Mouse (Mus musculus): ENCODE measurements around the gene Jade1.

Gene Jade1

DNA sequence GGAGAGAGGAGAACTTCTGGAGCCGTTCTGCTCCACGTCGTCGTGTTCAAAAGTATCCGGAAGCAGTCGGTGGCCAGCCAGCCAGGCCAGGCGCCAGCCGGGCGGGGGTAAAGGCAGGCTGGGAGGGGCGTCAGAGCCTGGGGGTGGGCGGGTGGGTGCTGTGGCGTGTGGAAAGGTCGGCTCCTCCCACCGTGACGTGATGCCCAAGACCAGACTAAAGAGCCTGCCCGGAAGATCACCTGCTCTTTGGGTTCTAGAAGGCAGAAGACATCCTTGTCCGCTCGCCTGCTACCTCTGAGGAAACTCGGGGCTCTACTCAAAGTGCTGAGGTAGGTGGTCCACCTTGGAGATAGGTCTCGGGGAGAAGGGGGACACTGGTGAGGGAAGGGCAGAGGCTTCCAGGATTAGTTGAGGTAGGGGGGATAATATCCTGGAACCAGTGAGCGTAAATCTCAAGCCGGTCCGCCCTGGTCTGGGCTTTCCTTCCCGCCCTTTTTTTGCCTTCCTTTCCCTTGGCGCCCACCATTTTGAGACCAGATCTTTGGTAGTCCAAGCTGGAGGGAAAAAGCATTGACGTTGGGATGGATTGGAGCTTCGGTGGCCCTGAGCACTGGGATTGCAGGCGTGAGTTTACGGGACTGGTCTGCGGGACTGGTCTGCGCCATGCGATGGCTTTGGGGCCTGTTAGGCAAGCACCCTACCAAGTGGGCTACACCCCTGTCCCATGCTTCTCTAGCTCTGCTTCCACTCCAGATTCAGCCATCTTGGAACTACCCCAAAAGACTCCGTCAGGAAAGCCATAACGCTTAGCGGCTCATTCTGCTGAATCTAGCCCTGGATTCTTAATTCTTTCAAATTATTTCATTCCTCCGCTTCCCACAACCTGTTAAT, at the start of gene Jade1:
Gene Jade1, plus strand, starts transcription at position 241 of the 891 bp plus-strand sequence.
- no peak for DNase-seq

- no peak for DNase-seq
These were observed 46.1 kb upstream of the Jade1 start for GRCm38 (mm10) chr3:41509441-41509840.

- no peak for DNase-seq
These were observed 45.3 kb upstream of the Jade1 start for GRCm38 (mm10) chr3:41510191-41510590.

DNA sequence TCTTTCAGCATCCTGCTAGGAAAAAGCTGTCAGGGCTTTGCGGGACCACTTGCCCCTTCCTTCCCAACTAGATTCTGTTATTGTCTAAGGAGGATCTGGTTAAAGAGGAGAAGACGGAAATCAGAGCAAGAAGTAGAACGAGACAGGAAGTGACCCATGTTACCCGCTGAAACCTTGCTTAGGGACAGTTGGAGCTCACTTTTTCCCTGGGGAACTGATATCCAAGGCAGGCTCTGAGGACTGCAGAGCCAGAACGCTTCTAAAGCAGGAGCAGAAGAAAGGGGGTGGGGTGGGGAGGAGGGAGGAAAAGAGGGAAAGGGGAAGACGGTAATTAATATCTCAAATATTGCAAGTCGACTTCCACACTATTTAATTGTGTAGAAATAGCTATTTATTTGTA, 44.8 kb upstream of the Jade1 start:
- no peak for DNase-seq

- DNase-seq: no peak
These were observed 41.5 kb upstream of the Jade1 start for GRCm38 (mm10) chr3:41514003-41514402.

- no peak for DNase-seq
These were observed 40.7 kb upstream of the Jade1 start for GRCm38 (mm10) chr3:41514683-41515305.

- no peak for DNase-seq
These were observed 38.5 kb upstream of the Jade1 start for GRCm38 (mm10) chr3:41516961-41517518.

GRCm38 (mm10) chr3:41520925-41521324, 34.6 kb upstream of the Jade1 start:
- DNase-seq: no peak

DNA sequence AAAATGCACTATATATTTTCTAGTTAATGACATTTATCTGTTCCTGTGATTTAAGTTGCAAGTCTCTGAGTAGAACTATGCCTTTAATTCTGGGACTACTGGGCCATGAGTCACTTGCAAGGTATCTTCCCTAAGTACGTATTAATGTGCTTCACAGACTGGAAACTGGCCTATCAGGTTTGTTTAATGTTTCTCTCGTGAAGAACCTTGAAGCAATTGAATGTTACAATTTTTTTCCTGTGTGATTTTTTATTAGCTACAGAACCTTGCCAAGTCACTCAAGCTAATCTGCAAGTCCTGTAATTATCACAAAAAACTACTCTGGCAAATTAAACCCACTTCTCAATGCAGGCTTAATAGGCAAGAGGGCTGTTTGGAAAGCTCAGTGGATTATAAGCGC, 33.8 kb upstream of the Jade1 start:
- no peak for DNase-seq

DNA sequence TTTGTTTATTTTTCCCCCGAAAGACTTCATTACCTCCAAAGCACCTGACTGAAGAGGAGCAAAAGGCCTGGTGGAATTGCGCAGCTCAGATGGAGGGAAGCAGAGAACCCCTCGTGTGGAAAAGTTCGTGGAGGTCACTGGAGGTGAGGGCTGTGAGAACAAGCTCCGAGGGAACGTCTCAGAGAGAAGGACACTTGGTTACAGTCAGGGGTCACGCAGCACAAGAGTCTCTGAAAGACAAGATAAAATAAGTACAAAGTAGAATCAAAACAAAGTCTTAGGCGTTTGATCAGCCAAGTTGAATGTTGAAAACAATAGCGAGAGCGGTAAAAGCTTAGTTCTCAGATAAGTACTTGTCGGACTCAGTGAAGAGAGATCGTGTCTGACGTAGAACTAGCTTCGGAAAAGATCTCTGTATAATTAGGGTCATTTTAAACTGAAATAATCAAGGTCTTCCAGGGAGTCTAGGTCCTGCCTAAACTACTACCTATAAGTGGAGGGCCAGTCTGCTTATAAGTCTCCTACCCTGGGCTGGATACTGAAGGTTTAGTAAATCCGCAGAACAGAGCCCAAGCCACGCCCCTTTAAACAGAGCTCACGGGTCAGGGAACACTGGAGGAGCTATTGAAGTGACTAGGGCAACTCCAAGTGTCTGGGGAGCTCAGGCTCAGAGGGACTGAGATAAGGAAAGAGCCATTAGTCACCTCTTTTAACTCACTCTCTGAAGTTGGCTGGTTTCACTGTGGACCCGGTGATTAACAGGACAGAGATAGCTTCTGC, 33.1 kb upstream of the Jade1 start:
- no peak for DNase-seq

DNA sequence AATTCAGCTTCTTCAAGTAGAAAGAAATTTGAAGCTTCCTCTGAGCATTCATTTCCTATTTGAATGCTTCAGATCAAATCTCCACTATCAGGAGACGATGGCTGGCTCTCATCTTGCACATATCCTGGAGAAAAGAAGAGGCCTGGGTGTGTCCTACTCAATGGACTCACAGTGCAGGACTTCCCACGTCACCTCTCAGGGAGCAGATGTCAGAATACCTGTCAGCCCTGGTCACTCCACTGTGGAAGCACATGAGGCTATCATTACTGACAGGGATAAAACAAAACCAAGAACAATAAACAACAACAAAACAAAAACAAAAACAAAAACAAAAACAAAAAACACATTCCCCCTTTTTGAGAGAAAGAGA, 32.5 kb upstream of the Jade1 start:
- no peak for DNase-seq

GRCm38 (mm10) chr3:41523460-41523859, 32.1 kb upstream of the Jade1 start:
- DNase-seq: no peak

GRCm38 (mm10) chr3:41528291-41528969, 27.1 kb upstream of the Jade1 start:
- no peak for DNase-seq

- DNase-seq: no peak
These were observed 25.4 kb upstream of the Jade1 start for GRCm38 (mm10) chr3:41530156-41530555.

GRCm38 (mm10) chr3:41531541-41531940, 24.0 kb upstream of the Jade1 start:
- DNase-seq: no peak

DNA sequence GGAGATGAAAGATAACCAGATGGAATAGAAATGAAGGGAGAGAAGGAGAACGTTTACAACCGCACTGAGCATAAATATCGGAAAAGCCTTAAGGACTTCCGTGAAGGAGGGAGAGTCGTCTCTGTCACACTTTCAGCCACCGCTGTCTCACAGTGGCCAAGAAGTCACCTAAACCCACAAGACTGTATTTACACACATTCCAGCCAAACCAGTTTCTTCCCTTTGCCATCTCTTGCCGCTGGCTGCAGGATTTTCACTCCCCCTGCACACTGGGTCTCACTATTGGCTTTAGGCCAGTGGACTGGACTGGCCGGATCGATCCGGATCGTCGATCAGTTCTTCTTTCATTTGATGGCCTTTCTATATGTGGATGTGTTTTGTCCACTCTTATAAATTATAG, 23.4 kb upstream of the Jade1 start:
- no peak for DNase-seq

DNA sequence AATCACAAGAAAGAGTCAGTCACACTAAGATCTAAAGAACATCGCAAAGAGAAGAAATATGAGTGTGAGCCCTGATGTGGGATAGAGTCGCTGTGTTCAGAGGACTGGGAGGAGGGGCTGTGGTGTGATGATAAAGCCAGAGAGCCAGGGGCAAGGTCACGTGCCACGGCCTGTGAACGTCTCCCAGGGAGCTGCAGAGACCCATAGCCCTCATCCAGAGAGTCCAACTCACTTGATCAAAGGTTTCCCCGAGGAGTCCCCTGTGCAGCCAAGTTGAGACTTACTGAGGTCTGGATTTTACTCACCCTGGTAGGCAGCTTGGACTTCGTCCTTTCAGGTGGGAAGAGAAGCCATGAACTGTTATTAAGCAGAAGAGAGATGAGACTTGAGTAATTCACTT, 21.9 kb upstream of the Jade1 start:
- DNase-seq: no peak

GRCm38 (mm10) chr3:41537957-41538356, 17.6 kb upstream of the Jade1 start:
- no peak for DNase-seq

GRCm38 (mm10) chr3:41541313-41541712, 14.2 kb upstream of the Jade1 start:
- DNase-seq: no peak

- peak; percentile 48 for DNase-seq
These were observed 11.1 kb upstream of the Jade1 start for GRCm38 (mm10) chr3:41544451-41544850.

- no peak for DNase-seq
These were observed 8.2 kb upstream of the Jade1 start for GRCm38 (mm10) chr3:41547289-41547688.

GRCm38 (mm10) chr3:41548238-41548637, 7.3 kb upstream of the Jade1 start:
- DNase-seq: no peak

DNA sequence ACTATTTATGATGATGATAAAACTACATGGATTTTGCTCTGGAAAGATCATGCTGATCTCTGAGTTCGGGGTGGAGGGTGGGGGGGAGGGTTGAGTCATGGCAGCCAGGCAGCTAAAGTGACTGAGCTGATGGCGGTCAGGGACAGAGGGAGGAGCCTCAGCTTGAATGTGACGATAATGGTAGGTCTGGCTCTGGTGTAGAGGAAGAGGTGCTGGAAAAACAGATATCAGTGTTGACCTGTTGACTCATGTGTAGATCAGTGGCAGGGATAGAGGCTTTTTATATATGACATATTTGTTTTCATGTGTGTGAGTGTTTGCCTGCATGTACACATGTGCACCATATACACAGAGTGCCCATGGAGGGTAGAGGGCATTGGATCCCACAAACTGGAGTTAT, 3.9 kb upstream of the Jade1 start:
- DNase-seq: no peak
